Mouse (Mus musculus): ENCODE data around the gene D7Ertd443e.

DNA sequence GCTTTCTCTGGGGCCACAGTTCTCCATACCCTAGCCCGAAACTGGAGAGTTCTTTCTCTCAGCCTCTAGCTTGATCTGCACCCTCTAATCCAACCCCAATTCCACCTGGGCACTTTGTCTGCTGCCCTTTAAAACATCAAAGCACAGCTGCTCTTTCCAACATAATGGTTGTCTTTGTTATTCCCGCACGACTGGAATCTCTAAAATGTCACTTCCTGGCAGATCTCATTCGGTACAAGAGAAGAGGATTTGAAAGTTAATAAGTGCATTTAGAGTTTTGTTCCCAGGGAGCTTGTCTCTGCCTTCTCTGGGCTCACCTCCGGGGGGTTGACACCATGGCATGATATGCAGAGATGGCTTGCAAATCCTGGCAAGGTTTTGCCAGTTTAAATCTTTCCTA, 138.8 kb downstream of the D7Ertd443e start:
- no peak for TF ChIP-seq USF1 (IDR thresholded peaks at IDR 0.05; ENCODE audit: low read depth)
- TF ChIP-seq CTCF (IDR thresholded peaks at IDR 0.05; ENCODE audit: control insufficient read depth, insufficient read depth, insufficient read length) = no peak
- TF ChIP-seq MAX (IDR thresholded peaks at IDR 0.05) = no peak
- TF ChIP-seq FOSL1 (IDR thresholded peaks at IDR 0.05; ENCODE audit: insufficient read depth, low read length, poor library complexity, severe bottlenecking) = no peak
- no peak for TF ChIP-seq MYOD1 (IDR thresholded peaks at IDR 0.05; ENCODE audit: control insufficient read depth, insufficient read length, low read depth)

Data from C2C12 (cell line).